Mouse (Mus musculus) urinary bladder, adult 2 months (tissue): ENCODE results near the gene Cys1. TPM values are rescaled to one million over a fixed set of nuclear protein-coding genes. Genes with fewer than 3 reads are reported as not detected.
"Not testable (repeated sequence)": the region's sequence is repeated elsewhere in the genome, so short reads cannot be mapped to it uniquely, and the experiment has no call there.

Experiments
- DNase-seq: peaks from one replicate; pipeline ENCODE4 v3.0.0; 2022; ENCODE audit warnings: low spot score
- polyA plus RNA-seq: library from polyadenylated mRNA; depleted of rRNA; stranded (reverse); fragments of >200 nt; gene quantifications from 2 replicates; pipeline ENCODE4 v1.2.3, GENCODE M21; 2012; rRNA removed

Cys1 gene
- polyA plus RNA-seq, 1 experiment: 49.0 TPM

- no peak for DNase-seq
Observed at GRCm38 (mm10) chr12:24645901-24646300, 35.7 kb downstream of the Cys1 start.

DNA sequence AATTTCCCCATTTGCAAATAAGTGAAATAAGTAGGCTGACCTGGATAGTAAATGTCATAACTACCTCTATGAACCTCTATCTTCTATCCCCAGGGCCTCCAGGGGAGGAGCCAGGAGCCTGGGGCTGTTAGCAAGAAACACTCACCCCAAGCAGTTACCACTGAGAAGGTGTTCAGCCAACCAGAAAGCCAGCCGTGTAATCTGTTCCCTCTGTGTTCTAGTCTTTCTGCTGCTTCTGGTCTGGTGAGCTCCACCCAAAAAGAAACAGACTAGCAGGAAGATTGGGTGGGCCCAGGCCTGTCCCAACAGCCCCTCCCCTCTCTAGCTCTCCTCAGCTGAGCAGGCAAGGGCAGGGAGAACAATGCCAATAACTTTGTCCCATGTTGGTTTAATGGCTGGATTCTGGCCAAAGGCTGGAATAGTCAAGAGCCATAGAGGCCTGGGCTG is 37.5 kb downstream of the Cys1 start:
- no peak for DNase-seq

GRCm38 (mm10) chr12:24642370-24642802 is 39.2 kb downstream of the Cys1 start:
- peak; percentile 51 for DNase-seq

DNA sequence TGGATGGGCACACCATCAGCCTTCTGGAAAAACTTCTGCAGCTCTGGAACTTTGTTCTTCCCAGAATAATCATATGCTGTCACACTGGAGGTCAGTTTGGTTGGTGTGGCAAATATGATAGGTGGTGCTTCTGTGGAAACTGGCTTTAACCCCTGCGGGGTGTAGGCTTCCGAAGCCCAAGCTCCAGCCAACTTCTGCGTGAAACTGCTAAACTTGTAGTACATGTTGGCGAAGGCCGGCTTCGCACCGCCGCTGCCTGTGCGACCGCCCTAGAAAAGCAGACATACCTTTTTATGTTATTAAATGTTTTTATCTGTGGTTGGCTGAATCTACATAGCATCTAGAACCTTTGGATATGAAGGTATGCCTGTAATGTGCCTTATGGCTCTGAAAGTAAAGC is 42.8 kb downstream of the Cys1 start:
- not testable (repeated sequence) for DNase-seq

DNA sequence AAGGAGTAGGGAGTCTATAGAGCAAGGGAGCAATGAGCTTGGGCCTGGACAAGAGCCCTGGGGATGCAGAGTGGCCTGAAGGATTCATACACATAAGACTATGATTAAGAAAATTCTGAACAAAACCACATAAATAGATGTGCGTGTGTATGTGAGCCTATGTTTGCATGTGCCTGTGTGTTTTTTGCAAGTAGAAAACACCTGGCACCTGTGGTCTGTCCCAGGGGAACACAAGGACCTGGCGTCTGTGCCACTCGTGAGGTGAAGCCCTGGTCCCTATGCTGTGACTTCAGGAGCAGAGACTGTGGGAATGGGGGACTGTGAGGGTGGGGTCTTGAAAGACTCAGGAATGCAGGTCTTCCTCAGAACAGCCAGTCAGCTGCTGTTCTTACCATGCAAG is 47.0 kb downstream of the Cys1 start:
- DNase-seq: no peak

DNA sequence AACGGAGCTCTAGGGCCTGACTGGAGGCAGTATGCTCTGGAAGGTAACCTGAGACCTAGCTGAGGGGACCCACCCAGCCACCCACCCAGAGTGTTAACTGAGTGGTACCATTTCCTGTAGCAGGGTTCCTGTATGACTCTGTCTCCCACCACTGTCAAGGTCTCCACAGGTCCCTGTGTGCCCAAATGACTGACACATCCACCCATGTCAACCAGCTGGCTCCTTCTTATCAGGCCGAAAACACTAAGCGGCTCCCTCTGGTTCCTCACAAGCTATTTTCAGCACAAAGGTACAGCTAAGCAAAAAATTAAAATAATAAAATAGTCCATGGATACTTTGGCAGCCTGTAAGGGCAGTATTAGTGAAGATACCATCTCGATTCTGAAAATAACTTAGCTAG is 47.4 kb downstream of the Cys1 start:
- no peak for DNase-seq

- no peak for DNase-seq
Observed at GRCm38 (mm10) chr12:24633753-24634191, 47.8 kb downstream of the Cys1 start.

- no peak for DNase-seq
Observed at GRCm38 (mm10) chr12:24632404-24632803, 49.2 kb downstream of the Cys1 start.

DNA sequence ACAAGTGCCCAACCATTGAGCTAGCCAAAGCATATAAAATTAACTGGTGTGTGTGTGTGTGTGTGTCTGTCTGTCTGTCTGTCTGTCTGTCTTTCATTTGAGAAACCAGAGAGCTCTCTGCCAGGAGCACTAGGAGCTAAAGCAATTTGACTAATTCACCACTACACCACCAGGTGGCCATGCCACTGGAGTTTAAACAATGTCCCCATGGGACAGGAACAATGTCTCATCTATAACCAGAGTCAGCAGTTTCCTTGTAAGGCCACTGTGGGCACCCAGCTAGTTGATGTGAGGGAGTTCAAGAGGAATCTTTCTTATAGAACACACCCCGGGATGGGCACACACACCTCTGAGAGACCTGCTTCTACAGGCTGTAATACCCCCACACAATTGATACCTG is 51.4 kb downstream of the Cys1 start:
- DNase-seq: no peak

- DNase-seq: no peak
Observed at GRCm38 (mm10) chr12:24627215-24627614, 54.4 kb downstream of the Cys1 start.

DNA sequence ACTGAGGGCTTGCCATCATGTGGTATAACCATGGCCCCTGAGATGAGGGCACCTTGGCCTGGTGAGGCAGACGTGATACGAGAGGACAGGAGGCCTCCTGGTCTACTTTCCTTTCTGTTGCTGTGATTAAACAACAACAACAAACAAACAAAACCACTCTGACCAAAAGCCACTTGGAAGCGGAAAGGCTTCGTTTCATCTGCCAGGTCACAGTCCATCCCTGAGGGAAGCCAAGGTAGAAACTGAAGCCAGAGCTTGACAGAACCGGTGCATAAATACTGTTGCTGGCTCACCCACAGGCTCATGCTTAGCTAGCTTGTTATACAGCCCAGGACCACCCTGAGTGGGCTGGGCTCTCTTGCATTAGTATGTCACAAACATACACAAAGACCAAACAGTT is 55.2 kb downstream of the Cys1 start:
- DNase-seq: no peak

- no peak for DNase-seq
Observed at GRCm38 (mm10) chr12:24623486-24624251, 57.9 kb downstream of the Cys1 start.

- no peak for DNase-seq
Observed at GRCm38 (mm10) chr12:24619436-24619835, 62.2 kb downstream of the Cys1 start.

Other genes starting within 250 kb of the Cys1 start
- 17.0 and 17.8 TPM in 2 replicates for gene Taf1b, start 183.5 kb downstream of the Cys1 start, polyA plus RNA-seq
- 22.7 and 26.5 TPM in 2 replicates for gene Grhl1, start 109.5 kb downstream of the Cys1 start, polyA plus RNA-seq
- 12.3 and 13.1 TPM in 2 replicates for gene Klf11, start 30.5 kb downstream of the Cys1 start, polyA plus RNA-seq
- 3.9 and 4.0 TPM in 2 replicates for gene Rrm2, start 26.4 kb upstream of the Cys1 start, polyA plus RNA-seq
- gene Mboat2, start 149.1 kb upstream of the Cys1 start, polyA plus RNA-seq: 16.9 and 19.0 TPM in 2 replicates